Mouse (Mus musculus) forebrain, embryonic 13.5 days (tissue): ENCODE results near the gene Agtr1a. TPM values are rescaled to one million over a fixed set of nuclear protein-coding genes. Genes with fewer than 3 reads are reported as not detected.

Experiments
- ATAC-seq: fragments of 200-750 bp; cut with Nextera tagmentation; 2 replicates; pipeline ENCODE4 v1.8.0; 2017
- H3K27ac ChIP-seq: fragments of 300-500 bp; sonication (generic); 2 replicates; pipeline ENCODE4 v1.5.1; 2015; ENCODE audit warnings: inconsistent platforms, mild to moderate bottlenecking, moderate library complexity
- H3K27me3 ChIP-seq: fragments of 300-500 bp; sonication (generic); 2 replicates; pipeline ENCODE4 v1.6.1; 2015; ENCODE audit warnings: mild to moderate bottlenecking, inconsistent platforms
- H3K36me3 ChIP-seq: fragments of 300-500 bp; sonication (generic); 2 replicates; pipeline ENCODE4 v1.6.1; 2015; ENCODE audit warnings: mild to moderate bottlenecking, inconsistent platforms; ENCODE audit not compliant: poor library complexity, severe bottlenecking
- H3K4me1 ChIP-seq: fragments of 300-500 bp; sonication (generic); 2 replicates; pipeline ENCODE4 v1.6.1; 2015; ENCODE audit warnings: inconsistent platforms
- H3K4me2 ChIP-seq: fragments of 300-500 bp; sonication (generic); 2 replicates; pipeline ENCODE4 v1.6.1; 2015; ENCODE audit warnings: inconsistent platforms, mild to moderate bottlenecking, moderate library complexity
- H3K4me3 ChIP-seq: fragments of 300-500 bp; sonication (generic); 2 replicates; pipeline ENCODE4 v1.5.1; 2015; ENCODE audit warnings: mild to moderate bottlenecking, inconsistent platforms
- H3K9ac ChIP-seq: fragments of 300-500 bp; sonication (generic); 2 replicates; pipeline ENCODE4 v1.6.1; 2015; ENCODE audit warnings: mild to moderate bottlenecking, inconsistent platforms
- H3K9me3 ChIP-seq: fragments of 300-500 bp; sonication (generic); replicated peaks from 2 replicates; pipeline ENCODE4 v1.6.1; 2016; ENCODE audit warnings: inconsistent platforms
- WGBS: fragments of 180-500 bp; shearing (Covaris S2); methylation state at CpG from one replicate; pipeline ENCODE4 v1.1.7; 2015; 5-methylcytosine and 5-hydroxymethylcytosine counted together
- polyA plus RNA-seq: library from polyadenylated mRNA; unstranded; fragments of >200 nt; fragmentation: Nextera tagmentation; extraction: Ambion mirVana; gene quantifications from 2 replicates; pipeline ENCODE4 v1.2.1, GENCODE M21; 2015

The Agtr1a gene
- polyA plus RNA-seq, 1 experiment from 2014 or later: 0.32 TPM

DNA sequence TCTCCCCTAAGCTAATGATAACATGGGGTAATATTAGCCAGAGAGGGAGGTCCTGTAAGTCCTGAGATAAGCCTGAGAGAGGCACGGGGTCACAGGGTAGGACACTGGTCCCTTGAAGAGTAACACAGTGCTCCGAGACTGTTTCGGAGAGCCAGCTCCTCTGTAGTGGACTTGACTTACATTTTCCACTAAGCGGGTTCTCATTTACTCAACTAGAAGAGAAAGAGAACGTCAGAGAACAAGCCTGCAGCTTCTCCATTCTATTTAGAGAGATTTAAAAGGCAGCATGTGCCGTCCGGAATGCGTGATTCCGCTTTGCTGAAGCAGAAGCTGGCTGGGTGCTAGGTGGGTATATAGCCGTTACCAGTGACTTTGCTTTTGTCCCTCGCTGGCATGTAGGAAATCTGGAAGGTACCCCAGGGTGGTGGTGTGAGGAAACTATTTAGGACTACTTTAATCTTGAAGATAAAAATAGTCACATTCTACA lies 9.2 kb downstream of the Agtr1a start:
- H3K4me1 ChIP-seq: no peaks in the 10 kb centered on the region
- 94% methylated on average over 11 of the region's 11 CpGs for WGBS
- H3K9ac ChIP-seq: no peak overlapping the region
- H3K27ac ChIP-seq: no peak overlapping the region
- H3K27me3 ChIP-seq: no peaks in the 10 kb centered on the region
- no peaks in the 10 kb centered on the region for H3K36me3 ChIP-seq
- no peak for ATAC-seq
- H3K9me3 ChIP-seq: no peaks in the 10 kb centered on the region
- H3K4me3 ChIP-seq: no peak overlapping the region
- H3K4me2 ChIP-seq: no peak overlapping the region

DNA sequence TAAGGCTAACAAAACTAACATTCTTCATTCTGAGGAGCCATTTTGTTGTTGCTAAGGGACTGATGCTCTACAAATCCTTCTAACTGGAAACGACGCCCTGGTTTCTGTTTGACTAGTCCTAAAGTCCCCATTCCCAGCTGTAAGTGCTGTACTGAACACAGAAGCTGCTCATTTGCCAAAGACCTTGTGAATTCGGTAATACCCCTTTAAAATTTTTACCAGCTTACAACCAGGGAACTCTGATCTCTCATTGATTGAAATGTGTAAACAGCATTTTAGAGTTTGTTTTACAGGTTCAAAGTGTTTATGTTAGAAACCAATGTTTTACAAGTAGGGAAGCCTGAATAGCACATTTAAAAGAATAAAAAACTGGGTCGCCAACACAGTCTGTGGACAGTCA lies 10.6 kb downstream of the Agtr1a start:
- Histone ChIP-seq H3K9ac (no peak overlapping the region), H3K9me3 (no peaks in the 10 kb centered on the region), H3K4me2 (no peak overlapping the region), H3K27ac (no peak overlapping the region), H3K27me3 (no peaks in the 10 kb centered on the region), H3K36me3 (no peaks in the 10 kb centered on the region), H3K4me1 (no peaks in the 10 kb centered on the region), H3K4me3 (no peak overlapping the region)
- ATAC-seq: no peak
- 89% methylated on average over 4 of the region's 4 CpGs for WGBS

DNA sequence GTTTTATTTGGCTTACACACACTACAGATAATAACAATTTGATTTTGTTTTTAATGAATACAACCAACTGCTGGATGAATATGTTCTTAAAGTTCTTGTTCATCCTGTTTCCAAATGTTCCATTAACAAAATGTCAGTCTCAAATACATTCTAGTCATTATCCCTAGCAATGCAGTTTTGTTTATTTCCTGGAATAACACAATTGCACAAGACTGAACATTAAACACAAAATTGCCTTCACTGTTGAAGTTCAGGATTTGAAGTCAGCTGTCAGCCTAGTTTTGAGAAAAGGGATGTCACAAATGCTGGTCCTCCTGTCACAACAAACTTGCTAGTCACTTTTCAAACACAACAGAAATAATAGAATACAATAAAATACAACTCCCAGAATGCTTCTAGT lies 12.1 kb downstream of the Agtr1a start:
- Histone ChIP-seq H3K4me3 (no peak overlapping the region), H3K9ac (no peak overlapping the region), H3K27ac (no peak overlapping the region), H3K27me3 (no peaks in the 10 kb centered on the region), H3K36me3 (no peaks in the 10 kb centered on the region), H3K9me3 (no peaks in the 10 kb centered on the region), H3K4me1 (no peaks in the 10 kb centered on the region), H3K4me2 (no peak overlapping the region)
- no peak for ATAC-seq

DNA sequence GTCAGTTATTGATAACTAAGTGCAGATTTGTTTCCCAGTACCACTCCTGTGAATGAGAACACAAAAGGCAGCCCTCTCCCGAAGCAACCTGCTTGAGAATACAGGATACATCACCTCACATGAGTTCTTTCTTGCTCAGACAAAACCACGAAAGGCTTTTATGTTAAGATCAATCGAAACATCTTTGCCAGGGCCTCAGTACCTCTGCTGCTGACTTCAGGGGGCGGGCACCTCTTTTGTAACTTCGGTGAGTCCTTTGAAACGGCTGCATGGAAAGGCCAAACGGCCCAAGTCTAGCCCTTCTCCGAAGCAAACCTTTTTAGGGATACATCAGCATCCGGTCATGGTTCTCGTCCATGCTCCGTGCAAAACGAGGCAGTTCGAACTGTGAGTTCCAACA lies 15.7 kb downstream of the Agtr1a start:
- H3K9ac ChIP-seq: no peak overlapping the region
- H3K4me2 ChIP-seq: no peak overlapping the region
- H3K4me3 ChIP-seq: no peak overlapping the region
- no peaks in the 10 kb centered on the region for H3K9me3 ChIP-seq
- 32% methylated on average over 13 of the region's 13 CpGs for WGBS
- no peaks in the 10 kb centered on the region for H3K36me3 ChIP-seq
- H3K27ac ChIP-seq: no peak overlapping the region
- no peaks in the 10 kb centered on the region for H3K4me1 ChIP-seq
- ATAC-seq: no peak
- no peaks in the 10 kb centered on the region for H3K27me3 ChIP-seq

DNA sequence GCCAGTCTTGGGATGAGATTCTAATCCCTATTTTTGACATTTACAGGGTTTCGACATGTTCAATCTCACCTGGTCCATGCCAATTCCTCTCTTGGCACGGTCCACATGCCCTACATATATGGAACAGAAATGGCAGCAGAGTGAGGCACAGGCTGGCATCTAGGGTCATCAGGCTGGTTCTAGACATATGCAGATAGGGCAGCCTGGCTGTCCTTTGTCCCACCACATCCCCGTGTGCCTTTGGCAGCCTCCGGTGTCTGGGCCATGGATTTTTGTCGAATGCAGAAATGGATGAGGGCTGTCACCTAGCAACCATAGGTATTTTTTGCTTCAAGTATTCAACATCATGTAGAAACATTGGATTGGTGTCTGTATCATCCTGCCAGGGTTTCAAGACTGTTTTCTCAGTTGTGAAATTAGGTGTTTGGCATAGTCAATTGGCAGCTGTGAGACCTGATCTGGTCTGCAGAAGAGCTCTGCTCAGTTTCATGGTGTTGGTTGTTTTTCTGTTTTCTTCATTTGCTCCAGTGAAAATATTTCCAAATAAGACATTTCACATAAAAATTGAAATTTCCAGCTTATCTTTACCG lies 18.8 kb downstream of the Agtr1a start:
- H3K27ac ChIP-seq: no peak overlapping the region
- H3K9me3 ChIP-seq: no peaks in the 10 kb centered on the region
- H3K27me3 ChIP-seq: no peaks in the 10 kb centered on the region
- no peak overlapping the region for H3K9ac ChIP-seq
- no peak overlapping the region for H3K4me2 ChIP-seq
- WGBS: 94% methylated on average over 6 of the region's 6 CpGs
- H3K4me1 ChIP-seq: no peaks in the 10 kb centered on the region
- ATAC-seq: no peak
- no peaks in the 10 kb centered on the region for H3K36me3 ChIP-seq
- no peak overlapping the region for H3K4me3 ChIP-seq

DNA sequence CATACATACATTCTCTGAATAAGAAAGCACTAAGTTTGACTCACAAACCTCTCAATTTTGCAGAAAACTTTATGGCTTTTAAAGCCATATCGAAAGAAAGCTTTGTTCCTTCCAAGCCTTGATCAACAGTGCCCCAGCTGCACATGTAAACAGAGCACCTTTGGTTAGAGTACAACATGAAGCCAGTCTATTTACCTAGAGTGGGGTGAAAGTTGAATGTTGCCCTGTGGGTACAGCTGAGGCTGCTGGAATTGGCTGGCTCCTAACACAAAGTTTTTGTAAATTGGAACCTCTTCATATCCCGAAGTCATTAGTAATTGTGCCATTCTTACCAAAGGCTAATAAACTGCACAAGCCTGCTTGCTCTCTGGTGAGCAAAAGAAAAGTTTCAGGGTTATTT lies 19.7 kb downstream of the Agtr1a start:
- Histone ChIP-seq H3K36me3 (no peaks in the 10 kb centered on the region), H3K27ac (no peak overlapping the region), H3K4me1 (peaks cover 3% of the 10 kb centered on the region; the same call in 1 of the 2 replicates), H3K27me3 (no peaks in the 10 kb centered on the region), H3K9me3 (no peaks in the 10 kb centered on the region), H3K9ac (no peak overlapping the region), H3K4me2 (no peak overlapping the region), H3K4me3 (no peak overlapping the region)
- no peak for ATAC-seq
- 97% methylated on average over 2 of the region's 2 CpGs for WGBS

DNA sequence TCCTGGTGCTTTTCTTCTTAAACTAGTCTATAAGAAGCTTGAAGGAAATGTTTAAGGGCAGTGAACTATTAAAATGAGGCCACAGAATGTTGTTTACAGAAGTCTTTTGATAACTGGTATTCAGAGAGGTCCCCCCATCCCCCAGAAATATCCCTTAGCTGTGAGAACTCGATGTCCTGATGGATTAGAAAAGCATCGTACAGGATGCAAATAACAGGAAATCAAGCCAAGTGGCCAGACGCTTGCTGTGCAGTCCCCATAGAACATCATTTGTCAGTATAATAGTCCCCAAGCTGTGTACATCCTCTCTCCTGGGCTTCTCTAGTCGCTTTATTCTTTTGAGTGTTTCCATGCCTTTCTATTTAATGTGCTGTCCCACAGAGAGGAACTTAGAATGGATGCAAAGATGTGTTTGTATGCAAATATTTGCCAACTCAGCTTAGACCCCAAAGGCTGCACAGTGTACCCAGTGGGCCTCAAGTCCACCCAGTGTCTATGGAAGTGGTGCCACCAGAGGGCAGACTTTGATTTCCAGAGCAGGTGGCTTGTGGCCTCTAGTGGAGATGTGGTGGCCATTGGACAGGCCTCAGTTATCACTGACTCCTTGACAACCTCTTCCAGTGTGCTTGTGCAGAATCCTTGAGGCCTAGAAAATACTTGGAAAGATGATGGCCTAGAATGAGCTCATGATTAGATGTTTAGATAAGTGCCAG lies 22.4 kb downstream of the Agtr1a start:
- WGBS: 63% methylated on average over 4 of the region's 4 CpGs
- Histone ChIP-seq H3K4me2 (no peak overlapping the region), H3K9me3 (no peaks in the 10 kb centered on the region), H3K36me3 (no peaks in the 10 kb centered on the region), H3K4me3 (no peak overlapping the region), H3K4me1 (peaks cover 6% of the 10 kb centered on the region; the same call in 1 of the 2 replicates), H3K9ac (no peak overlapping the region), H3K27ac (no peak overlapping the region), H3K27me3 (no peaks in the 10 kb centered on the region)
- no peak for ATAC-seq

DNA sequence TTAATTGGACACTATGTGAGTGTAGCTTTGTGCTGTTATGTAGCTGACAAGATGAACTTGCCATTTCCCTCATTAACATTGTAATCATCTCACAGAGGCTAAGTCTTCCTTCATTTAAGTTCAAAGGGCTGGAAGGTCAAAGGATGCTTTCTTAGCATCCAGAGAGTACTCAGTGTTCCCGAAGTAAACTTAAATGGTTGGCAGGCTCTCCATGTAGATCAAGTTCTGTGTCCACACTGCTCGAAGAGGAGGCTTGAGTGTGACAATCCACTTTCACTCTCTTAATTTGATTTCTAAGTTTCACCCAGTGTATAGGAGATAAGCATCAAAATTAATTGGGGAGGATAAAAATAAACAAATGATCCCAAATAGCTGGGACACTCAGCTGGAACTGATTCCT lies 23.6 kb downstream of the Agtr1a start:
- no peaks in the 10 kb centered on the region for H3K9me3 ChIP-seq
- 72% methylated on average over 2 of the region's 2 CpGs for WGBS
- H3K27ac ChIP-seq: no peak overlapping the region
- H3K4me3 ChIP-seq: no peak overlapping the region
- no peak overlapping the region for H3K4me2 ChIP-seq
- peaks cover 6% of the 10 kb centered on the region; the same call in 1 of the 2 replicates for H3K4me1 ChIP-seq
- ATAC-seq: no peak
- H3K9ac ChIP-seq: no peak overlapping the region
- no peaks in the 10 kb centered on the region for H3K27me3 ChIP-seq
- H3K36me3 ChIP-seq: no peaks in the 10 kb centered on the region

DNA sequence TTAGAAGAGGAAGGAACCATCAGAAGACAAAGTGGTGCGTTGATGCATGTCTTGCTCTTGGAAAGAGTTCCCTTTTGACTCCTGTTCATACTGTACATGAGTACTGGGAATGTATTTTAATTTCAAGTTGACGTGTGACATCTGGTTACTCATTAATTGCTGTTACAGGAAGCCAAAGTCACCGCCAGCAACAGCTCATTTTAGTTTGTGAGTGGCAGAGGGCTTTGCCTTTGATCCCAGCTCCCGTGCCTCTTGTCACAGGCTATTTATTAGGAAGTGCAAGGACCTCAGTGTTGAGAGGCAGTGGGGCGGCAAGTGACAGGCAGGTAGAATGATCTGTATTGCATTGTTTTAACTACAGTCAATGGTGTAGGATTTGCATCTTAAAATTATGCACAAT lies 24.8 kb downstream of the Agtr1a start:
- H3K27me3 ChIP-seq: no peaks in the 10 kb centered on the region
- peak; percentile 38; the same call in 1 of the 2 replicates for ATAC-seq
- no peaks in the 10 kb centered on the region for H3K9me3 ChIP-seq
- H3K27ac ChIP-seq: no peak overlapping the region
- H3K9ac ChIP-seq: no peak overlapping the region
- 47% methylated on average over 5 of the region's 5 CpGs for WGBS
- H3K4me2 ChIP-seq: no peak overlapping the region
- peaks cover 6% of the 10 kb centered on the region; the same call in 1 of the 2 replicates for H3K4me1 ChIP-seq
- H3K4me3 ChIP-seq: no peak overlapping the region
- H3K36me3 ChIP-seq: no peaks in the 10 kb centered on the region

DNA sequence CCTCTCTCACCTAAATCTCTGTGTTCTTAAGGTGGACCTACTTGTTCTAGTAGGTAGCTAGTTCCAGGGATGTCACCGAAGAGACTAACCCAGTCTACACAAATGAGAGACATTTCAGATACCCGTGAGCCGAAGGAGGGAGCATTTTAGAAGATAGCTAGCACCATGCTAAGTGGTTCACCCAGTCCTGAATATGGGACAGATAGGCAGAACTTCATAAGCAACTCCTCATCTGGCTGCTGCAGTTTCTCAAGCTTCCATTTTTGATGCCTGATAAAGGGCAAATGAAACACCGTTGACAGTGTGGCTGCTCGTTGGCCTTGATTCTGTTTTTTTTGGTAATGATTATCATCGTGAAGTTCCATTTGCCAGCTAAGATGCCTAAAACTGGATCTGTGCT lies 25.8 kb downstream of the Agtr1a start:
- Histone ChIP-seq H3K9ac (no peak overlapping the region), H3K36me3 (no peaks in the 10 kb centered on the region), H3K4me3 (no peak overlapping the region), H3K4me1 (peaks cover 6% of the 10 kb centered on the region; the same call in 1 of the 2 replicates), H3K27ac (no peak overlapping the region), H3K9me3 (no peaks in the 10 kb centered on the region), H3K4me2 (no peak overlapping the region), H3K27me3 (no peaks in the 10 kb centered on the region)
- WGBS: 98% methylated on average over 6 of the region's 6 CpGs
- ATAC-seq: no peak

DNA sequence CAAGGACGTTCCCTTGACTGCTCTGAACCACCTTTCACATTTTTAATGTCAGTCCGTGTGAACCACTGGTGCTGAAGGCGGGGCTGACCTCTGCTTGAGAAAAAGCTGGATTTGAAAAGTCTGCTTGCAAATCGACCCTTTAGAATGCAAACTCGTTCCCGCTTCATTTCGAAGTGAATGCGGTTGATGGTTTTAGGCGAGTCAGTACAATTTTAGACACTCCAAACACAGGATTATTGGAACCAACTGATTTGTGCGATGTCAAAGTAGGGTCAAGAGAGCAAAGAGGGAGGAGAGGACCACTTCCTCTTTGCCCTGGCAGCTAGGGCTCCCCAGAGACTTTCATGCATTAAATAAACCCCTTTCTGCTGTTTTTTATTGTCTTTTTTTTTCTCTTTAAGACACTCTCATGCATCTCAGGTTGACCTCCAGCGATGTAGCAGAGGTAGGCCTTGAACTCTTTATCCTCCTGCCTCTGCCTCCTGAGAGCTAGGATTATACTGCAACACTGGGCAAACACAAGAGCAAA lies 27.9 kb downstream of the Agtr1a start:
- Histone ChIP-seq H3K27ac (no peak overlapping the region), H3K9me3 (no peaks in the 10 kb centered on the region), H3K4me1 (peaks cover 6% of the 10 kb centered on the region; the same call in 1 of the 2 replicates), H3K4me2 (no peak overlapping the region), H3K27me3 (no peaks in the 10 kb centered on the region), H3K4me3 (no peak overlapping the region), H3K36me3 (no peaks in the 10 kb centered on the region), H3K9ac (no peak overlapping the region)
- WGBS: 80% methylated on average over 11 of the region's 11 CpGs
- ATAC-seq: no peak

DNA sequence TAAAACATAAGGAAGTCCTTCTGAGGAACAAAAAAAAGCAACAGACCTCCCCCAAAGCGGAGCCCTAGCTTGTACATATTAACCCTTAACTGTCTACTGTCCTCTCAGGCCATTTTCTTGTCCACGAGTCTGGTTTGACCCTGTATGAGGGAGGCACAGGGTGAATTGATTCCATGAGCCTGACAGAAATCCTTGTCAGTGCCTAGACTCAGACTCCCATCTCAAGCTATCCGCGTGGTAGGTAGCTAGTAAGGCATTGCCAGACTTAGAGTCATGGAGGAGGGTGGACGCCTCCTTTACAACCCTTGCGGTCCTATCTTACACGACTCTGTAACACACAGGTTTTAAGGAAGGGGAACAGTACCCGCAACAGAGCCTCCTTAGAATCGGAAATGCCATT lies 28.5 kb downstream of the Agtr1a start:
- WGBS: 85% methylated on average over 9 of the region's 9 CpGs
- no peak overlapping the region for H3K4me2 ChIP-seq
- no peak overlapping the region for H3K4me3 ChIP-seq
- H3K9me3 ChIP-seq: no peaks in the 10 kb centered on the region
- H3K36me3 ChIP-seq: no peaks in the 10 kb centered on the region
- H3K27me3 ChIP-seq: no peaks in the 10 kb centered on the region
- H3K4me1 ChIP-seq: peaks cover 6% of the 10 kb centered on the region; the same call in 1 of the 2 replicates
- no peak overlapping the region for H3K27ac ChIP-seq
- ATAC-seq: no peak
- no peak overlapping the region for H3K9ac ChIP-seq
